Mouse (Mus musculus): ENCODE results near the gene Gadd45b. TPM values are rescaled to one million over a fixed set of nuclear protein-coding genes. Genes with fewer than 3 reads are reported as not detected.
A peak's percentile ranks its signal among the peaks of the same experiment; 100 is the strongest.

Gene Gadd45b
- 10 to 100 TPM; 25.6 to 84.9 TPM for total RNA-seq (2021)
- 37.6 and 50.8 TPM in 2 replicates for polyA plus RNA-seq (2012; rRNA removed)
- long read RNA-seq, transcript Gadd45b-201 (4 exons, 1,284 nt): major isoform, 20 of 25 reads
- long read RNA-seq, partial matches to known transcripts: 0 of 25 reads
- long read RNA-seq, other reads (novel, unspliced or antisense): 3 of 25 reads

GRCm38 (mm10) chr10:80929299-80930226 lies at the start of gene Gadd45b:
Gadd45b (plus strand) TSS chr10:80930073.
- DNase-seq: peak; percentile 99

GRCm38 (mm10) chr10:80880131-80880641 lies 49.7 kb upstream of the Gadd45b start:
- peak; percentile 70 for DNase-seq

- no peak for DNase-seq
Observed at GRCm38 (mm10) chr10:80880901-80881300, 49.0 kb upstream of the Gadd45b start.

DNA sequence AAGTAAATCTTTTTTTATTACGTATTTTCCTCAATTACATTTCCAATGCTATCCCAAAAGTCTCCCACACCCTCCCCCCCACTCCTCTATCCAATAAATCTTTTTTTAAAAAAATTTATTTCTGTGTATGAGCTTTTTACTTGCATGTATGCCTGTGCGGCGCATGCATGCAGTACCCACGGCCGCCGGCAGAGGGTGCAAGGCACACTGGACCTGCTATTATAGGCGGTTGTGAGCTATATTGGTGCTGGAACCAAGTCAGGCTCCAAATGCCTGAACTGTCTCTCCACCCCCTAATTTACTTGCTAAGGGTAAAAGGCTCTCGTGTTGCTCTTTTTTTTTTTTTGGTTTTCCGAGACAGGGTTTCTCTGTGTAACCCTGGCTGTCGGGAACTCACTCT lies 48.6 kb upstream of the Gadd45b start:
- peak; percentile 73 for DNase-seq

GRCm38 (mm10) chr10:80887181-80887580 lies 42.7 kb upstream of the Gadd45b start:
- peak; percentile 92 for DNase-seq

- no peak for DNase-seq
Observed at GRCm38 (mm10) chr10:80895100-80895499, 34.8 kb upstream of the Gadd45b start.

GRCm38 (mm10) chr10:80895697-80896096 lies 34.2 kb upstream of the Gadd45b start:
- DNase-seq: no peak

DNA sequence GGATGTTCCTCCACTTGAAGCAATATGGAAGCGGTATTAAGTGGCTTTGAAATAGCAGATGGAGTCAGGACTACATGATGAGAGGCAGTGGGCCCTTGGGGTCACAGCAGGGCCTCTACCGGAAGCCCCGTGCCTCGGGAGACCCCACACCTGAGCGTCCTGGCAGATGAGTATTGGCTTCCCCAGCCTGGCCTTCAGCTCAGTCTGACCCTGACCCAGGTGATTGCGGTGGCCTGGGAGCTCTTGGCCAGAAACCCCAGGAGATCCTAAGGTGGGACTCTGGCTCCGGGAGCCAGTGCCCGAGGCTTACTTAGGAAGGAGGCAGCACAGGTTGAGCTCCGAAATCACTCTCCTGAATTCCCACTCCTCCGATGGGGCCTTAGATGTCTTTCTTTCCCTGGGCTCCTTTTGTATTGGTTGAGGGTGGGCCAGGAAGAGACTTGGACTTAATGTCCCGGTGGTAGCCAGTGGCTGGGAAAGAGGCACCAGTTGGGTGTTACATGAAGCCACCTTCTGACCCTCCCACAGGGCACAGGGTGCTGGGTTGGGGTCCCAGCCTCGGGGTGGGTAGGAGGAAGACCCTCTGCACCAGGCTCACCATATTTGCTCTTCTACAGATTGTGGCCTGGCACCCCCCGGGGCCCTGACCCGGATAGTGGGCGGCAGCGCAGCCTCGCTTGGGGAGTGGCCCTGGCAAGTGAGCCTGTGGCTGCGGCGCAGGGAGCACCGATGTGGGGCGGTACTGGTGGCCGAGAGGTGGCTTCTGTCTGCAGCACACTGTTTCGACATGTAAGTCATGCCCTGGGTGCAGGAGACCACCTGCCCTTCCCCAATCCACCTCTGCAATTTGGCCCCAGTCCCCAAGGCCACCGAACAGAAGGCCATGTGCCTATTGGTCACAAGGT lies 33.0 kb upstream of the Gadd45b start:
- no peak for DNase-seq

DNA sequence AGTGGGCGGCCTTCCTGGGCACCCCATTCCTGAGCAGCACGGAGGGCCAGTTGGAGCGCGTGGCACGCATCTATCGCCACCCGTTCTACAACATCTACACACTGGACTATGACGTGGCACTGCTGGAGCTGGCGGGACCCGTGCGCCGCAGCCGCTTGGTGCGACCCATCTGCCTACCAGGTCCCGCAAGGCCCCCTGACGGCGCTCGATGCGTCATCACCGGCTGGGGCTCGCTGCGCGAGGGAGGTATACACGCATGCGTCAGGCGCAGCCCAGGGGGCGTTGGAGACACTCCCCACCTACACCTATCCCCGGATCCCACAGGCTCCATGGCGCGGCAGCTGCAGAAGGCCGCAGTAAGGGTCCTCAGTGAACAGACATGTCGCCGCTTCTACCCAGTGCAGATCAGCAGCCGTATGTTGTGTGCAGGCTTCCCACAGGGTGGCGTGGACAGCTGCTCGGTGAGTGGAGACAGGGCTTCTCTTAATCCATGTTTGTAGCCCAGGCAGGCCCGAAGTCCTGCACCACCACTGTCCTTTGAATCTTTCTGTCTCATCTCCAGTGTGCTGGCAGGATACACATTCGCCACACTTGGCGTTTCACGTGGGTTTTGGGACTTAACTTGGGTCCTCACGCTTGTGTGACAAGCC lies 31.9 kb upstream of the Gadd45b start:
- peak; percentile 36 for DNase-seq

GRCm38 (mm10) chr10:80899074-80899473 lies 30.8 kb upstream of the Gadd45b start:
- DNase-seq: no peak

GRCm38 (mm10) chr10:80899591-80900317 lies 30.1 kb upstream of the Gadd45b start:
- no peak for DNase-seq

- peak; percentile 99 for DNase-seq
Observed at GRCm38 (mm10) chr10:80900318-80901247, 29.3 kb upstream of the Gadd45b start, which contains the start of gene Timm13. Timm13 (minus strand) TSS chr10:80900969.

GRCm38 (mm10) chr10:80901409-80902272 lies 28.2 kb upstream of the Gadd45b start:
- DNase-seq: no peak

DNA sequence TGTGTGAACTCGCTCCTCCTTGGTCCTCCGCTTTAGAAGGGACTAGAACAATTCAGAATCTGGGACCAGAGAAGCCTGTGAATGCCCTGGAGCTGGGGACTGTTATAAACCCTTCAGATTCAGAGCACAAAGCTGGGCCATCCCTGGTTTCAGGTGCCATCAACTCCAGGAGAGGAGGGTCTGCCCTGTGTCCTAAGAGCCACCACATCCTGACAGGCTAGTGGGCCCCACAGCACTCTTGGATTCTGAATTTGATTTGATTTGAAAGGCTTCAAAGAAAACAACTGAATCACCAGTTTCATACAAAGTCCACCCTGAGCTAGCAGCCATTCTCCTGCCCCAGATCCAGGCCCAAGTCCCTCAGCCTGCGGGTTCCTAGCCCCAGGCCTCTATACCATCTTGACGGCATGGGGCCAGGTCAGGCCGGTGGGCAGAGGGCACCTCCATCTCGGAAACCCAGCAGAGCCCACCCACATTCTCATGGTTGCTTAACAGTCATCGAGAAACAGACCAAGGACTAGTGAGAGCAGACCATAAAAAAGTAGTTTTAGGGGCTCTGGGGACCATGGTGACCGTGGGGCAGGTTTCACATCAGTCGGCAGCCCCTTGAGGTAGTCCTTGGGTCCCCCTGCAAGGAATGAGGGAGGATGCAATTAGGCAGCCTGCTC lies 27.5 kb upstream of the Gadd45b start:
- DNase-seq: no peak

- DNase-seq: peak; percentile 11
Observed at GRCm38 (mm10) chr10:80903282-80903681, 26.6 kb upstream of the Gadd45b start.

DNA sequence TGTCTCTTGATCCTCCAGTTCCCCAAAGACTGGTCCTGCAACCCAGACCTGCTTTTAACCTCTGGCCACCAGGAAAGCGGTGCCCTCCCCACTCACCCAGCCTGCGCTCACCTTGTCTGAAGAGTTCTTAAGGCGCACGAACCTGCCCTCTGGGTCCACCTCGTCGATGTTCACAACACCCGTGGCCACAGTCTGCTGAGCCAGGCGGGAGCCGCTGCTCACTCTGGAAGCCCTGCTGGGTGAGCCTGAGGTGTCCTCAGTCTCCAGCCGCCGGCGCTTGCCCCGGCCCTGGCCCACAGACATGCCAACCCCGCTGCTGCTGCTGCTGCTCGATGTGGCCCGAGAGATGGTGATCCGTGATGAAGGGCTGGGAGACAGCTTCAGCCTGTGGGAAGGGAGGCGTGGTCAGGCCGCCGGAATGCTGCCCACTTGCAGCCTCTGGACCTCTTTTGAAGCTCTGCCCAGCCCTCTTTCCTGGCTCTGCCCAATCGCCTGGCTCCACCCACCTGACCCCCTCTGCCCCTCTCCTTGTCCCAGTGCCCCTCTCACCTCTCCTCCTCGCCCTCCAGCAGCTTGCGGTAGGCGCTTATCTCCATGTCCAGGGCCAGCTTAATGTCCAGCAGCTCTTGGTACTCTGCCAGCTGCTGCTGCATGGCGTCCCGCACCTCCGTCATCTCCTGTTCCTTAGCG lies 25.7 kb upstream of the Gadd45b start:
- DNase-seq: peak; percentile 33

DNA sequence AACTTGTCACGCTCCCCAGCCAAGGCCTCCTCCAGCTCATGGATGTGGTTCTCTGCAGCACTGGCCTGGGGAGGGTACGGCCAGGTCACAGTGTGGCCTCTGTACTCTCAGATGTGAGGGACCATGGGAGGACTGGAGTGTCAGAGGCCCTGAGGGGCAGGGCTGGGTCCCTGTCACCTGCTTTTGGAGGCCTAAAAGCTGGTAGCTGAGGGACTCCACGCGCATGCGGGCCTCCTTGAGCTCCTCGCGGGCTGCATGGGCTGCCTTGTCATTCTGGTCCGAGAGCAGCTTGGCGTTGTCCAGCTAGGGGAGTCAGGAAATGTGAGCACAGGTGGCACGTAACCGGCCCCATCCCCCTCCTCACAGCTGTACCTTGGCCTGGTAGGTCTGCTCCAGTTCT lies 25.2 kb upstream of the Gadd45b start:
- DNase-seq: no peak

Measured in adrenal gland, adult 2 months (tissue).